Mouse (Mus musculus) cerebellum, postnatal 10 days (tissue): ENCODE measurements at regions not wholly inside any gene's neighbourhood (a gene's known extent, or its start where the extent isn't known, plus 50 kb on each side); places are given as distances from the start of the nearest gene placed in this dataset.

ENCODE experiments used
- DNase-seq, 2 experiments: peaks; one replicate each; pipeline ENCODE4 v3.0.0; 2021; ENCODE audit warnings: mixed read lengths in 2 of 2

GRCm38 (mm10) chr12:14088960-14089359 is 62.9 kb downstream of the Fam84a start:
- DNase-seq = no peak

- DNase-seq = peak; percentile 57 to 70
Observed at GRCm38 (mm10) chr12:14082771-14083170, 69.1 kb downstream of the Fam84a start.

GRCm38 (mm10) chr12:14079892-14080291 is 72.0 kb downstream of the Fam84a start:
- DNase-seq = no peak

GRCm38 (mm10) chr12:14069049-14069448 is 82.8 kb downstream of the Fam84a start:
- DNase-seq = peak; percentile 47 to 52

- no peak for DNase-seq
Observed at GRCm38 (mm10) chr12:14065401-14065800, 86.5 kb downstream of the Fam84a start.

GRCm38 (mm10) chr12:14063276-14063675 is 88.6 kb downstream of the Fam84a start:
- no peak for DNase-seq

- DNase-seq = no peak
Observed at GRCm38 (mm10) chr12:14056116-14056515, 95.7 kb downstream of the Fam84a start.

GRCm38 (mm10) chr12:14032363-14032762 is 119.5 kb downstream of the Fam84a start:
- DNase-seq = no peak

GRCm38 (mm10) chr12:14015271-14015670 is 136.6 kb downstream of the Fam84a start:
- DNase-seq = peak; percentile 11 to 37

- no peak for DNase-seq
Observed at GRCm38 (mm10) chr12:14005991-14006390, 145.9 kb downstream of the Fam84a start.

GRCm38 (mm10) chr12:14001672-14002071 is 150.2 kb downstream of the Fam84a start:
- no peak for DNase-seq

GRCm38 (mm10) chr12:13984396-13984776 is 167.5 kb downstream of the Fam84a start:
- DNase-seq = no peak

- no peak for DNase-seq
Observed at GRCm38 (mm10) chr12:13983631-13984395, 168.0 kb downstream of the Fam84a start.

GRCm38 (mm10) chr12:13964537-13964936 is 187.3 kb downstream of the Fam84a start:
- no peak for DNase-seq

- DNase-seq = no peak
Observed at GRCm38 (mm10) chr12:13939494-13939893, 212.4 kb downstream of the Fam84a start.

- DNase-seq = no peak
Observed at GRCm38 (mm10) chr12:13921066-13921465, 230.8 kb downstream of the Fam84a start.

- DNase-seq = peak; percentile 16 to 18
Observed at GRCm38 (mm10) chr12:13883317-13883716, 268.5 kb downstream of the Fam84a start.

- no peak for DNase-seq
Observed at GRCm38 (mm10) chr12:13869161-13869560, 282.7 kb downstream of the Fam84a start.

- no peak for DNase-seq
Observed at GRCm38 (mm10) chr12:13861226-13861625, 290.6 kb downstream of the Fam84a start.

GRCm38 (mm10) chr12:13844532-13845485 is 307.0 kb downstream of the Fam84a start:
- peak; percentile 73 to 80 for DNase-seq

GRCm38 (mm10) chr12:13843423-13844080 is 308.3 kb downstream of the Fam84a start:
- DNase-seq = no peak

- no peak for DNase-seq
Observed at GRCm38 (mm10) chr12:13841238-13841637, 310.6 kb downstream of the Fam84a start.

- DNase-seq = no peak
Observed at GRCm38 (mm10) chr12:13834723-13835122, 317.1 kb downstream of the Fam84a start.
